Mouse (Mus musculus) hindbrain, embryonic 16.5 days (tissue): ENCODE results near the gene Wsb1. TPM values are rescaled to one million over a fixed set of nuclear protein-coding genes. Genes with fewer than 3 reads are reported as not detected.

Experiments used
- ATAC-seq: fragments of 200-750 bp; cut with Nextera tagmentation; 2 replicates; pipeline ENCODE4 v1.8.0; 2017; ENCODE audit warnings: moderate TSS enrichment, moderate library complexity
- H3K27ac ChIP-seq: fragments of 300-500 bp; sonication (generic); 2 replicates; pipeline ENCODE4 v1.5.1; 2014; ENCODE audit warnings: low read depth, mild to moderate bottlenecking, control low read depth, low read length, moderate library complexity
- H3K27me3 ChIP-seq: fragments of 300-500 bp; sonication (generic); replicated peaks from 2 replicates; pipeline ENCODE4 v1.6.1; 2014; ENCODE audit warnings: low read length; ENCODE audit not compliant: control insufficient read depth, insufficient read depth
- H3K36me3 ChIP-seq: fragments of 300-500 bp; sonication (generic); 2 replicates; pipeline ENCODE4 v1.6.1; 2014; ENCODE audit warnings: mild to moderate bottlenecking, low read length, moderate library complexity, mixed read lengths; ENCODE audit not compliant: control insufficient read depth, insufficient read depth
- H3K4me1 ChIP-seq: fragments of 300-500 bp; sonication (generic); 2 replicates; pipeline ENCODE4 v1.6.1; 2014; ENCODE audit warnings: low read depth, low read length; ENCODE audit not compliant: control insufficient read depth, insufficient read depth
- H3K4me2 ChIP-seq: fragments of 300-500 bp; sonication (generic); 2 replicates; pipeline ENCODE4 v1.6.1; 2014; ENCODE audit warnings: mild to moderate bottlenecking, low read length, control low read depth, moderate library complexity
- H3K4me3 ChIP-seq: fragments of 300-500 bp; sonication (generic); 2 replicates; pipeline ENCODE4 v1.5.1; 2014; ENCODE audit warnings: mild to moderate bottlenecking, low read length, control low read depth, moderate library complexity
- H3K9ac ChIP-seq: fragments of 300-500 bp; sonication (generic); 2 replicates; pipeline ENCODE4 v1.6.1; 2014; ENCODE audit warnings: low read depth, mild to moderate bottlenecking, control low read depth, low read length, moderate library complexity
- H3K9me3 ChIP-seq: fragments of 300-500 bp; sonication (generic); 2 replicates; pipeline ENCODE4 v1.6.1; 2014; ENCODE audit warnings: mild to moderate bottlenecking, low read length, moderate library complexity; ENCODE audit not compliant: control insufficient read depth
- WGBS: fragments of 180-500 bp; shearing (Covaris S2); extraction: QIAGEN DNeasy Blood & Tissue Kit; methylation state at CpG from one replicate; pipeline ENCODE4 v1.1.7; 2014; 5-methylcytosine and 5-hydroxymethylcytosine counted together
- polyA plus RNA-seq: library from polyadenylated mRNA; unstranded; fragments of >200 nt; fragmentation: Nextera tagmentation; extraction: Ambion mirVana; gene quantifications from 2 replicates; pipeline ENCODE4 v1.2.1, GENCODE M21; 2015

Gene Wsb1
- polyA plus RNA-seq, 1 experiment from 2014 or later = 380 TPM

- H3K9ac ChIP-seq = no peak overlapping the region
- ATAC-seq = no peak
- no peaks in the 10 kb centered on the region for H3K27me3 ChIP-seq
- whole genome bisulfite sequencing = 62% methylated on average over 5 of the region's 5 CpGs
- H3K9me3 ChIP-seq = no peaks in the 10 kb centered on the region
- no peak overlapping the region for H3K4me3 ChIP-seq
- H3K27ac ChIP-seq = no peak overlapping the region
- H3K36me3 ChIP-seq = no peaks in the 10 kb centered on the region
- no peak overlapping the region for H3K4me2 ChIP-seq
- H3K4me1 ChIP-seq = no peaks in the 10 kb centered on the region
Measured at GRCm38 (mm10) chr11:79209113-79209512, 45.4 kb downstream of the Wsb1 start.

- 94% methylated on average over 4 of the region's 4 CpGs for WGBS
- H3K4me1 ChIP-seq = no peaks in the 10 kb centered on the region
- no peaks in the 10 kb centered on the region for H3K36me3 ChIP-seq
- no peaks in the 10 kb centered on the region for H3K9me3 ChIP-seq
- no peak overlapping the region for H3K27ac ChIP-seq
- H3K27me3 ChIP-seq = no peaks in the 10 kb centered on the region
- no peak overlapping the region for H3K4me3 ChIP-seq
- H3K4me2 ChIP-seq = no peak overlapping the region
- H3K9ac ChIP-seq = no peak overlapping the region
- ATAC-seq = no peak
Measured at GRCm38 (mm10) chr11:79208462-79208861, 46.0 kb downstream of the Wsb1 start.

DNA sequence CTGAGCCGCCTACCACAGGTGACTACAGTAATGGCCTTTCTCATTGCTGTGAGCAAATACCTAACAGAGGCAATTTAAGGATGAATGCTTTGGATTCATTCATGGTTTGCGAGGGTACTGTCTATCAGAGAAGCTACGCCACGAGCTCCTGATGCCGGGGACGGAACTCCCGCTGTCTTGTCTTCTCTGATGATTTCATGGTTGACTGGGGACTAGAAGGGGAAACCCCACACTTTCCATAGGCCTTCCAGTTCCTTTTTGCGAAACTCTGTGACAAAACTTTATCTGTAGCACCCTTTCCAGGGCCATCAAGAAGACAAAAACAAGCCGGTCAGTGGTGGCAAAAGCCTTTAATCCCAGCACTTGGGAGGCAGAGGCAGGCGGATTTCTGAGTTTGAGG lies 46.8 kb downstream of the Wsb1 start:
- WGBS = 81% methylated on average over 10 of the region's 10 CpGs
- Histone ChIP-seq H3K4me2 (no peak overlapping the region), H3K36me3 (no peaks in the 10 kb centered on the region), H3K27me3 (no peaks in the 10 kb centered on the region), H3K9me3 (no peaks in the 10 kb centered on the region), H3K4me3 (no peak overlapping the region), H3K9ac (no peak overlapping the region), H3K4me1 (no peaks in the 10 kb centered on the region), H3K27ac (no peak overlapping the region)
- ATAC-seq = no peak

DNA sequence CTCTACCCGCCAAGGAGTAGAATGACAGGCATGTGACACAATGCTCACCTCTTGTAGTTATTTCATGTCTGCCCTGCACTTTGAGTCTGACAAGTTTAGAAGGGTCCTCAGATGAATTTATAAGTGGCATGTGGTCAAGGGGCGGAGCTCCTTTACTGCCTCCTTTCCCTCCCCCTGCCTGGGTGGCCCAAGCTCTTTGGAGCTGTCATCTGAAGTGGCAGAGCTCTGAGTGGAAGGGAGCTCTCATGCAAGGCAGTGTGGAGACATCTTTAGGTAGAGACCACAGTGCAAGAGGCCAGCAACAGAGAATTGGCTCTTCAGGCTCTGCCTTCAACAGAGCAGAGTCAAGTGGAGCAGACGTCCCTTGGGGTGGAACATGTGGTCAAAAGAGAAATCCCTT lies 50.0 kb downstream of the Wsb1 start:
- H3K4me3 ChIP-seq = no peak overlapping the region
- no peak overlapping the region for H3K4me2 ChIP-seq
- ATAC-seq = no peak
- no peak overlapping the region for H3K9ac ChIP-seq
- H3K4me1 ChIP-seq = peaks cover 6% of the 10 kb centered on the region; the same call in 1 of the 2 replicates
- 87% methylated on average over 3 of the region's 3 CpGs for WGBS
- no peaks in the 10 kb centered on the region for H3K36me3 ChIP-seq
- no peaks in the 10 kb centered on the region for H3K9me3 ChIP-seq
- H3K27me3 ChIP-seq = no peaks in the 10 kb centered on the region
- no peak overlapping the region for H3K27ac ChIP-seq

DNA sequence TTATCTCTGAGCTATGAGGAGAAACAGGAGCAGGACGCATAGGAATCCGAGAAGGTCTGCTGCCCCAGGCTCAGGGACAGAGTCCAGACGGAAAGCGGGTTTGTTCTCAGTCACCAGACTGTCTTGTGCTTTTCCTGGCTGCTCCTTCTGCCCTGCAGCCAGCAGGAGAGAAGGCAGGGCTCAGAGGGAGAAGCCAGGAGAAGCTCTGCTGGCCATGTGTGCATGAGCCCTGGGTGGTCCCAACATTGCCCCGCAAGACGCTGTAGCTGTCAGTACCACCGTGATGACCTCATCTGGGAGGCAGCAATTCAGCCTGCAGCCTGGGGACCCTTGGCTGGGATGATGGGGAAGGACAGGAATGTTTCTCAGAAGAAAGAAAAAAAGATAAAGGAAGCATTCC lies 54.0 kb downstream of the Wsb1 start:
- no peak overlapping the region for H3K4me2 ChIP-seq
- H3K27me3 ChIP-seq = no peaks in the 10 kb centered on the region
- ATAC-seq = no peak
- H3K4me1 ChIP-seq = peaks cover 6% of the 10 kb centered on the region; the same call in 1 of the 2 replicates
- WGBS = 41% methylated on average over 7 of the region's 7 CpGs
- H3K9me3 ChIP-seq = no peaks in the 10 kb centered on the region
- H3K9ac ChIP-seq = no peak overlapping the region; the same call in 1 of the 2 replicates
- H3K36me3 ChIP-seq = no peaks in the 10 kb centered on the region
- H3K4me3 ChIP-seq = no peak overlapping the region
- H3K27ac ChIP-seq = no peak overlapping the region

DNA sequence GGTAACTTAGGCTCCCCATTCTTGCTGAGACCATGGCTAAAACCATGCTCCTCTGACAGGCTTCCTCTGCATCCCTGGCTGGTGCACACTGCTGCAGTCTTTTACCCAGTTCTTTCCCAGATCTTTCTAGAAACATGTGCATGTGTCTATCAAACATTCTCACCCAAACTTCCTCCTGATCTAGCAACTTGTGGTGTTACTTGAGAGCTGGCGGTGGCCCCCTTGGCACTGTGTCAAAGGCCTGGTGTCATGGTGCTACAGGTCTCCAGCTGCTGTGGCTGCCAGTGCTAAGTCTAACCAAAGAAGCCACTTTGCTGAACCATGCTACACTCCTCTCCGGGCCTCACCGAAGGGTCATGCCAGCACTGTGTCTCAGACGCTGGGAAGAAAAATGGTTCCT lies 55.9 kb downstream of the Wsb1 start:
- no peaks in the 10 kb centered on the region for H3K27me3 ChIP-seq
- no peak overlapping the region for H3K4me2 ChIP-seq
- no peak for ATAC-seq
- no peaks in the 10 kb centered on the region for H3K36me3 ChIP-seq
- no peak overlapping the region for H3K27ac ChIP-seq
- H3K9me3 ChIP-seq = no peaks in the 10 kb centered on the region
- 83% methylated on average over 4 of the region's 4 CpGs for WGBS
- no peak overlapping the region for H3K4me3 ChIP-seq
- peaks cover 6% of the 10 kb centered on the region; the same call in 1 of the 2 replicates for H3K4me1 ChIP-seq
- no peak overlapping the region for H3K9ac ChIP-seq

- no peaks in the 10 kb centered on the region for H3K27me3 ChIP-seq
- WGBS = 90% methylated on average over 6 of the region's 6 CpGs
- H3K36me3 ChIP-seq = no peaks in the 10 kb centered on the region
- no peak overlapping the region for H3K27ac ChIP-seq
- no peak overlapping the region for H3K4me3 ChIP-seq
- peaks cover 6% of the 10 kb centered on the region; the same call in 1 of the 2 replicates for H3K4me1 ChIP-seq
- no peak for ATAC-seq
- H3K9ac ChIP-seq = no peak overlapping the region
- H3K4me2 ChIP-seq = no peak overlapping the region
- H3K9me3 ChIP-seq = no peaks in the 10 kb centered on the region
Measured at GRCm38 (mm10) chr11:79197846-79198235, 56.6 kb downstream of the Wsb1 start.

- no peak overlapping the region for H3K27ac ChIP-seq
- no peak overlapping the region for H3K9ac ChIP-seq
- no peak for ATAC-seq
- no peak overlapping the region for H3K4me2 ChIP-seq
- no peak overlapping the region for H3K4me3 ChIP-seq
- no peaks in the 10 kb centered on the region for H3K36me3 ChIP-seq
- no peaks in the 10 kb centered on the region for H3K27me3 ChIP-seq
- 64% methylated on average over 13 of the region's 13 CpGs for WGBS
- H3K9me3 ChIP-seq = no peaks in the 10 kb centered on the region
- peaks cover 6% of the 10 kb centered on the region; the same call in 1 of the 2 replicates for H3K4me1 ChIP-seq
Measured at GRCm38 (mm10) chr11:79196876-79197845, 57.3 kb downstream of the Wsb1 start.

GRCm38 (mm10) chr11:79196196-79196869 lies 58.1 kb downstream of the Wsb1 start:
- Histone ChIP-seq H3K9me3 (no peaks in the 10 kb centered on the region), H3K27ac (no peak overlapping the region), H3K4me3 (no peak overlapping the region), H3K27me3 (no peaks in the 10 kb centered on the region), H3K4me1 (peaks cover 6% of the 10 kb centered on the region; the same call in 1 of the 2 replicates), H3K9ac (no peak overlapping the region), H3K4me2 (no peak overlapping the region), H3K36me3 (no peaks in the 10 kb centered on the region)
- 68% methylated on average over 3 of the region's 3 CpGs for WGBS
- no peak for ATAC-seq
